Mouse (Mus musculus): ENCODE measurements around the gene Txndc11.

Gene Txndc11

GRCm38 (mm10) chr16:11097301-11097700 is 37.1 kb downstream of the Txndc11 start:
- no peak for DNase-seq

GRCm38 (mm10) chr16:11093717-11094386 is 40.6 kb downstream of the Txndc11 start:
- DNase-seq: no peak

- DNase-seq: no peak
Observed at GRCm38 (mm10) chr16:11092523-11092922, 41.9 kb downstream of the Txndc11 start.

GRCm38 (mm10) chr16:11092061-11092460 is 42.4 kb downstream of the Txndc11 start:
- peak; percentile 62 for DNase-seq

GRCm38 (mm10) chr16:11090836-11091570 is 43.4 kb downstream of the Txndc11 start:
- no peak for DNase-seq

GRCm38 (mm10) chr16:11086856-11087588 is 47.4 kb downstream of the Txndc11 start:
- peak; percentile 52 for DNase-seq

- DNase-seq: no peak
Observed at GRCm38 (mm10) chr16:11086299-11086698, 48.2 kb downstream of the Txndc11 start.

GRCm38 (mm10) chr16:11084181-11084580 is 50.3 kb downstream of the Txndc11 start:
- DNase-seq: no peak

GRCm38 (mm10) chr16:11078216-11078869 is 56.1 kb downstream of the Txndc11 start:
- DNase-seq: no peak

GRCm38 (mm10) chr16:11077601-11078201 is 56.7 kb downstream of the Txndc11 start:
- no peak for DNase-seq

- DNase-seq: peak; percentile 35
Observed at GRCm38 (mm10) chr16:11073060-11073459, 61.4 kb downstream of the Txndc11 start.

- no peak for DNase-seq
Observed at GRCm38 (mm10) chr16:11072454-11072853, 62.0 kb downstream of the Txndc11 start.

- DNase-seq: no peak
Observed at GRCm38 (mm10) chr16:11071887-11072286, 62.6 kb downstream of the Txndc11 start.

GRCm38 (mm10) chr16:11071176-11071575 is 63.3 kb downstream of the Txndc11 start:
- peak; percentile 45 for DNase-seq

- DNase-seq: peak; percentile 93
Observed at GRCm38 (mm10) chr16:11069710-11070420, 64.6 kb downstream of the Txndc11 start.

- peak; percentile 40 for DNase-seq
Observed at GRCm38 (mm10) chr16:11069271-11069670, 65.2 kb downstream of the Txndc11 start.

- no peak for DNase-seq
Observed at GRCm38 (mm10) chr16:11068666-11069065, 65.8 kb downstream of the Txndc11 start.

- peak; percentile 51 for DNase-seq
Observed at GRCm38 (mm10) chr16:11066833-11067191, 67.6 kb downstream of the Txndc11 start.

GRCm38 (mm10) chr16:11066029-11066832 is 68.2 kb downstream of the Txndc11 start, which contains the start of gene Litaf:
TSS of gene Litaf (minus strand) at chr16:11066157.
- DNase-seq: peak; percentile 98

GRCm38 (mm10) chr16:11065431-11065830 is 69.0 kb downstream of the Txndc11 start:
- DNase-seq: no peak

GRCm38 (mm10) chr16:11064742-11065141 is 69.7 kb downstream of the Txndc11 start:
- DNase-seq: no peak
